Mouse (Mus musculus) thymus, adult 2 months (tissue): Measurements from ENCODE around the gene Zc3h7a. TPM values are rescaled to one million over a fixed set of nuclear protein-coding genes. Genes with fewer than 3 reads are reported as not detected.
"Not testable (repeated sequence)": the region's sequence is repeated elsewhere in the genome, so short reads cannot be mapped to it uniquely, and the experiment has no call there.

ENCODE experiments used
- DNase-seq: peaks from one replicate; pipeline ENCODE4 v3.0.0; 2021
- H3K27ac ChIP-seq: fragments of 200-500 bp; 2 replicates; pipeline ENCODE4 v1.5.1; 2012; ENCODE audit warnings: low read length, control low read depth; ENCODE audit not compliant: control insufficient read depth, insufficient read depth
- H3K27me3 ChIP-seq: fragments of 200-500 bp; 2 replicates; pipeline ENCODE4 v1.6.1; 2012; ENCODE audit warnings: mild to moderate bottlenecking, low read length, moderate library complexity, mixed read lengths; ENCODE audit not compliant: control insufficient read depth, insufficient read depth
- H3K36me3 ChIP-seq: fragments of 200-500 bp; 2 replicates; pipeline ENCODE4 v1.6.1; 2012; ENCODE audit warnings: mild to moderate bottlenecking, low read length, moderate library complexity; ENCODE audit not compliant: control insufficient read depth, insufficient read depth
- H3K4me1 ChIP-seq: fragments of 200-500 bp; replicated peaks from 2 replicates; pipeline ENCODE4 v1.6.1; 2012; ENCODE audit warnings: low read length; ENCODE audit not compliant: control insufficient read depth, insufficient read depth
- H3K4me3 ChIP-seq: fragments of 200-500 bp; 2 replicates; pipeline ENCODE4 v1.5.1; 2012; ENCODE audit warnings: mild to moderate bottlenecking, low read length, control low read depth, moderate library complexity; ENCODE audit not compliant: control insufficient read depth, insufficient read depth
- CTCF ChIP-seq: fragments of 200-500 bp; IDR thresholded peaks from 2 replicates; pipeline ENCODE4 v1.5.1; 2012; ENCODE audit warnings: mild to moderate bottlenecking, control low read depth, low read length, moderate library complexity, borderline replicate concordance; ENCODE audit not compliant: control insufficient read depth, poor library complexity, insufficient read depth; ENCODE audit errors: extremely low read depth
- POLR2A ChIP-seq: fragments of 200-500 bp; IDR thresholded peaks from 2 replicates; pipeline ENCODE4 v1.6.1; 2012; ENCODE audit warnings: mild to moderate bottlenecking, low read length, control low read depth, moderate library complexity; ENCODE audit not compliant: control insufficient read depth, poor library complexity, insufficient read depth; ENCODE audit errors: extremely low read depth
- WGBS: fragments of 180-500 bp; shearing (Covaris S2); methylation state at CpG from one replicate; pipeline ENCODE4 v1.1.7; 2018; 5-methylcytosine and 5-hydroxymethylcytosine counted together
- polyA plus RNA-seq: library from polyadenylated mRNA; depleted of rRNA; stranded (reverse); fragments of >200 nt; gene quantifications from 2 replicates; pipeline ENCODE4 v1.2.3, GENCODE M21; 2012

The Zc3h7a gene
- polyA plus RNA-seq, 1 experiment: 116 TPM

DNA sequence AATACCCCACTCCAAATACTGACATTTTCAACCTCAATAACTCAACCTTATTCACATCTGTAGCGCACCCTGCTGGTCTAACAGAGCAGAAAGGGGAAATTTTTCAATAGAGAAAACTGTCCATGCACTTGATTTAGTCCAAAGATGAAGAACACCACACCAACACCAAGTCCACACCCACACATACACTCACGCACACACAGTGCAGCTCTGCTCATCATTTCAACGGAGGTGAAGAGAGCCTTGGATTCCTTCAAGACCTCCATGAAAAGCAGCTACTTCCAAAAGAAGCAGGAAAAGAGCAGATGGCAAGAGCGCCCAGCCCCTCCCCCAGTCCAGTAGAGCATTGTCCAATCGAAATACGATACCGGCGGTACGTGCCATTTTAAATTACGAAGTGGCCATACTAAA is 1.5 kb downstream of the Zc3h7a start:
- no peak for TF ChIP-seq CTCF
- TF ChIP-seq POLR2A: no peak
- peaks cover 12% of the 10 kb centered on the region for H3K4me1 ChIP-seq
- H3K36me3 ChIP-seq: no peaks in the 10 kb centered on the region
- 4% methylated on average over 10 of the region's 10 CpGs for WGBS
- peak overlapping the region; percentile 18 for H3K4me3 ChIP-seq
- no peaks in the 10 kb centered on the region for H3K27me3 ChIP-seq
- H3K27ac ChIP-seq: no peak overlapping the region
- DNase-seq: peak; percentile 61

DNA sequence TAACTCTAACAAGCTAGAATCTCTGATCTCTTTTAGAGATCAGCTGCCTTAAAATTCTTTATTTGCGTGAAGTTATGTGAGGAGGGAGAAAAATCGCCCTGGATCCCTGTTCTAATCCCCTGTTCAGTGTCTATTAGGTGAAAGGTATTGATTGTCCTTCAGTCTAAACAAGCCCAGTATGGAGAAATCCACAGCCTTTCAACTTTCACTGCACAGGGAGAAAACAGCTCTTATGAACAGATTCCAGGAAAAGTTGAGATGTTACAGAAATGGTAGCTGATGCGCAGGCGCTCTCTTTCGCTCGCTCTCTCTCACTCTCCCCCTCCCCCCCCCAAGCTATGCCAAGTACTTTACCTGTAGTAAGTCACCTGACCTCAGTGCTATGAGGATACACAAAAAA is 4.5 kb downstream of the Zc3h7a start:
- no peak for DNase-seq
- no peaks in the 10 kb centered on the region for H3K27me3 ChIP-seq
- H3K27ac ChIP-seq: no peak overlapping the region
- H3K4me3 ChIP-seq: no peak overlapping the region
- 92% methylated on average over 6 of the region's 6 CpGs for WGBS
- H3K4me1 ChIP-seq: peaks cover 6% of the 10 kb centered on the region
- TF ChIP-seq POLR2A (no peak), CTCF (no peak)
- H3K36me3 ChIP-seq: no peaks in the 10 kb centered on the region

DNA sequence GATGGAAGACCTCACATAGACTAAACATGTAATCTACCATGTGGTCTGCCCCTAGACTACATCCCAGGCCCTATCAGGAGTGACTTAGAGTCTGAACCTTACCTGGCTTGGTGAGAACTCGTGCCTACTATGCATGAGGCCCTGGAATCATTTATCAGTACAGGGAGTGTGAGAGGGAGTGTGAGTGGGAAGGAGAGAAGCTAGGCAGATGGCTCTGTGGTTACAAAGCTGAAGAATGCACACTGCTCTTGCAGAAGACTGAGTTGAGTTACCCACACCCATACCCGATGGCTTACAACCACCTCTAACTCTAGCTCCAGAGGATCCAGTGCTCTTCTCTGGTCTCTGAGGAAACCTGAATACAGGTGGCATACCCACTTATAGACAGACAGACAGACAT is 9.8 kb downstream of the Zc3h7a start:
- 0 out of 2 replicates have a peak, but pooled peaks cover 3% of the 10 kb centered on the region for H3K4me1 ChIP-seq
- H3K36me3 ChIP-seq: peaks cover 12% of the 10 kb centered on the region
- no peak for DNase-seq
- TF ChIP-seq CTCF (no peak), POLR2A (no peak)
- no peak overlapping the region for H3K27ac ChIP-seq
- no peak overlapping the region for H3K4me3 ChIP-seq
- 62% methylated on average over 2 of the region's 2 CpGs for WGBS
- H3K27me3 ChIP-seq: no peaks in the 10 kb centered on the region

DNA sequence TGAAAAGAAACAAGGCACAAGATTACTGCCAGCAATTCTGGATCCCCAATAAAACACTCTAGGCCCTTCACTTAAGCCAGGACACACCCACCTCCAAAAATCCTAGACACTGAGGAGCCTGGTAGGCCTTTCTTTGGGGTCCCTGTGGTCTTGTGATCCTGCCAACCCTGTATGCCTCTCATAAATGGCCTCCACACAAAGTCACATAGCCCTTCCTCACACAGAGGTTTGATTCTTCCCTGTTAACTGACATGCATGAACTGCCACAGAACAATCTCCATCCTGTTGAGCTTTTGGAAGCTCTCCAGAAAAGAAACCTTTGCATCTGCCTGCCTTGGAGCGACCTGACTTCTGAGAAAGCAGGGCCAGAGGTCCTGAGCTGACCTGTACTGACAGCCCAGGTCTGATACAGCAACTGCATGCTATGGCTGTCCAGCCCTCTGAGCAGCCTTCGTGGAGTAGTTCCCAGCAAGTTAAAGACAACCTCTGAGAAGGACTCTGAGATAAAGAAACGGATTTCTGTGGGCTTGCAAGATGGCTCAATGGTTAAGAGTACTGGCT is 11.4 kb downstream of the Zc3h7a start:
- 93% methylated on average over 3 of the region's 3 CpGs for WGBS
- DNase-seq: no peak
- TF ChIP-seq POLR2A: no peak
- TF ChIP-seq CTCF: no peak
- Histone ChIP-seq H3K36me3 (peaks cover 16% of the 10 kb centered on the region), H3K27ac (no peak overlapping the region), H3K4me1 (no peaks in the 10 kb centered on the region), H3K27me3 (no peaks in the 10 kb centered on the region), H3K4me3 (no peak overlapping the region)

DNA sequence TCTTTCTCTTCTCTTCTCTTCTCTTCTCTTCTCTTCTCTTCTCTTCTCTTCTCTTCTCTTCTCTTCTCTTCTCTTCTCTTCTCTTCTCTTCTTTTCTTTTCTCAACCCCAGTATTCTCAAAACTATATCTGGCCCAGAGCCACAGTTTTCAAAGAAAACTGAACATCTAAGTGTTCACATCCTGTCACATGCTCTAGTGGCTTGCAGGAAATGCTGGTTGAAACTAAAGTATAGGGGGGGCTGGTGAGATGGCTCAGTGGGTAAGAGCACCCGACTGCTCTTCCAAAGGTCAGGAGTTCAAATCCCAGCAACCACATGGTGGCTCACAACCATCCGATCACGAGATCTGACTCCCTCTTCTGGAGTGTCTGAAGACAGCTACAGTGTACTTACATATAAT is 18.5 kb downstream of the Zc3h7a start:
- peak; percentile 70 for DNase-seq
- 8% methylated on average over 3 of the region's 3 CpGs for WGBS
- not testable (repeated sequence) for H3K27me3 ChIP-seq, H3K4me3 ChIP-seq, H3K4me1 ChIP-seq
- Histone ChIP-seq H3K36me3 (peaks cover 44% of the 10 kb centered on the region), H3K27ac (peak overlapping the region; percentile 84)

DNA sequence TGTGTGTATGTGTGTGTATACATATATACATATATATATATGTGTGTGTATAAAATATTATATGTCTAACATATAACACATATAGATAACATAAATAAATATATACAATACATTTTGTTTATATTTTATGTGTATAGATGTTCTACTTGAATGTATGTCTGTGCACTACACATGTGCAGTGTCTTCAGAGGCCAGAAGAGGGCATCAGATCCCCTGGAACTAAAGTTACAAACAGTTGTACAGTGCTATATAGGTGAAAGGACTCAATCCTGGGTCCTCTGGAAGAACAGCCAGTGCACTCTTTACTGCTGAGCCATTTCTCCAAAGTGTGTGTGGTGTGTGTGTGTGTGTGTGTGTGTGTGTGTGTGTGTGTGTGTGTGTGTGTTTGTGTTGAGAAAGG is 21.7 kb downstream of the Zc3h7a start:
- H3K36me3 ChIP-seq: peaks cover 57% of the 10 kb centered on the region
- DNase-seq: no peak
- no peak overlapping the region for H3K4me3 ChIP-seq
- no peaks in the 10 kb centered on the region for H3K27me3 ChIP-seq
- H3K4me1 ChIP-seq: peaks cover 2% of the 10 kb centered on the region; the same call in 1 of the 2 replicates
- no peak overlapping the region for H3K27ac ChIP-seq
- TF ChIP-seq POLR2A (no peak), CTCF (no peak)

DNA sequence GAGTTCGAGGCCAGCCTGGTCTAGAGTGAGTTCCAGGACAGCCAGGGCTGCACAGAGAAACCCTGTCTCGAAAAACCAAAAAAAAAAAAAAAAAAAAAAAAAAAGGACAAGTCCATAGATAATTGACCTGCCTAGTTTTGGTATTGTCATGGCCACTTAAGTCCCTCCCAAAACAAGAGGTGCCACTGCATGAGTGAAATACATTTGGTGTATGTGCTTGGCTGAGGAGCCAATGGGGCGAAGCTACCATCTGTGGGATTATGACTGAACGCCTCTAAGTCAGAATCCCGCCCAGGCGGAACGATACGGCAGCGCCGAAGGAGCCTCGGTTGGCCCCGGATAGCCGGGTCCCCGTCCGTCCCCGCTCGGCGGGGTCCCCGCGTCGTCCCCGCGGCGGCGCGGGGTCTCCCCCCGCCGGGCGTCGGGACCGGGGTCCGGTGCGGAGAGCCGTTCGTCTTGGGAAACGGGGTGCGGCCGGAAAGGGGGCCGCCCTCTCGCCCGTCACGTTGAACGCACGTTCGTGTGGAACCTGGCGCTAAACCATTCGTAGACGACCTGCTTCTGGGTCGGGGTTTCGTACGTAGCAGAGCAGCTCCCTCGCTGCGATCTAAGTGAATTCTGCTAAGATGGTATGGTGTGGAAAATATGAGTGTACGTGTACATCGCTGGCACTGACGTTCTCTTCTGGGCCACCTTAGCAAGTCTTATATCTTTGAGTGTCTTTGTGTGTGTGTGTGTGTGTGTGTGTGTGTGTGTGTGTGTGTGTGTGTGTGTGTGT is 32.3 kb downstream of the Zc3h7a start:
- peaks cover 34% of the 10 kb centered on the region for H3K36me3 ChIP-seq
- DNase-seq: peak; percentile 100
- not testable (repeated sequence) for H3K4me3 ChIP-seq, H3K27ac ChIP-seq, H3K4me1 ChIP-seq, H3K27me3 ChIP-seq
- WGBS: 32% methylated on average over 56 of the region's 56 CpGs
